Mouse (Mus musculus) testis, adult 2 months (tissue): ENCODE measurements at regions not wholly inside any gene's neighbourhood (a gene's known extent, or its start where the extent isn't known, plus 50 kb on each side); places are given as distances from the start of the nearest gene placed in this dataset.

Experiments
- H3K27ac ChIP-seq: fragments of 200-500 bp; 2 replicates; pipeline ENCODE4 v1.5.1; 2012; ENCODE audit warnings: low read depth, low read length; ENCODE audit not compliant: control insufficient read depth, insufficient read depth
- H3K27me3 ChIP-seq: fragments of 200-500 bp; 2 replicates; pipeline ENCODE4 v1.6.1; 2012; ENCODE audit warnings: mild to moderate bottlenecking, low read length, moderate library complexity; ENCODE audit not compliant: control insufficient read depth, insufficient read depth
- H3K36me3 ChIP-seq: fragments of 200-500 bp; 2 replicates; pipeline ENCODE4 v1.6.1; 2012; ENCODE audit warnings: mild to moderate bottlenecking, low read length; ENCODE audit not compliant: control insufficient read depth, insufficient read depth
- H3K4me1 ChIP-seq: fragments of 200-500 bp; 2 replicates; pipeline ENCODE4 v1.6.1; 2012; ENCODE audit warnings: low read length; ENCODE audit not compliant: control insufficient read depth, insufficient read depth
- H3K4me3 ChIP-seq: fragments of 200-500 bp; 2 replicates; pipeline ENCODE4 v1.5.1; 2012; ENCODE audit warnings: low read depth, mild to moderate bottlenecking, low read length, moderate library complexity, mixed read lengths; ENCODE audit not compliant: control insufficient read depth
- CTCF ChIP-seq: fragments of 200-500 bp; IDR thresholded peaks from 2 replicates; pipeline ENCODE4 v1.5.1; 2012; ENCODE audit warnings: low read depth, mild to moderate bottlenecking, inconsistent platforms, low read length, moderate library complexity; ENCODE audit not compliant: control insufficient read depth, insufficient read depth, insufficient replicate concordance
- POLR2A ChIP-seq: fragments of 200-500 bp; IDR thresholded peaks from 2 replicates; pipeline ENCODE4 v1.6.1; 2012; ENCODE audit warnings: low read depth, mild to moderate bottlenecking, inconsistent platforms, low read length, moderate library complexity; ENCODE audit not compliant: control insufficient read depth

DNA sequence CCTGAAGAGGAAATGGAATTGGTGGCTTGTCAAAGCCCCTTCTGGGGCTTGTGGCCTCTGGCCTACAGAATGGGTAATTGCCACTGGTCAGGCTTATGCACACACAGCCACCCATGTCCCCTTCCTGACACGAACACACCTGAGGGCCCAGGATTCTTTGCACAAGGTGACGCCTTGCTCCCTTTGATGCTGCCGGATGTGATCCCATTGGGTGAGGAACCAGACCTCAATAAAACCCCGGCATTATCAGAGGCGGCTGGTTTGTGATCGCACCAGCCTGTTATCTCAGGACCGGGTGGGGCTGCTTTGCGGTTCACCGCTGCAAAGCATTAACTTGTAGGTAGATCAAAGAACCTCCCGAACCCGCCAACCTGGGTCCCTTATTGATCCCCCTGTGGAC is 270.5 kb downstream of the Sox9 start:
- Histone ChIP-seq H3K4me1 (no peaks in the 10 kb centered on the region), H3K27me3 (no peaks in the 10 kb centered on the region), H3K36me3 (no peaks in the 10 kb centered on the region), H3K4me3 (no peak overlapping the region), H3K27ac (no peak overlapping the region)
- no peak for TF ChIP-seq POLR2A

DNA sequence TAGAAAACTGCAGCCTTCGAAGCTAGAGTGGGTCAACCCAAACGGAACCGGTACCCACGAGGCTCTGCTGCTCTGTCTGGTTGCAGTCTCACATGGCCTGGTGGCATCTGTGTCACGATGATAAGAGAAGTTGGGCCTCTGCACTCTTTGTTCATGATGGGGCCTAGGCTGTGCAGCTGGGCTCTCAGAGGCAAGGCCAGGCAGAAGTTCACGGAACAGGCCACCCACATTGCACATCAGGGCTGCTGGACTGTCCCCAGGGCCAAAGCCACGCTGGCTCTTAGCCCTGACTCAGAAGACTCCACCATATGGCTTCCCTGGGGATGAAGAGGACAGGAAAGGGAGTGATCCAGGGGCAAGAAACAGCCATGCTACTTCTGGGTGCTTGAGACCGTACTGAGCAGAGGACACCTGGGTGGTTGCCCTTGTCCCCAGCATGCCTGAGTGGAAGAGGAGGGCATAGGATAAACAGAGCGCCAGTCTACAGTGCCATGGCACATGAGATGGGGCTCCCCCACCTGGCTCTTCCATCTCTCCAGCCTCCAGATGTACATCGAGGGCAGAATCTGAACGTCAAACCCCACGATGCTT is 274.1 kb downstream of the Sox9 start:
- no peaks in the 10 kb centered on the region for H3K36me3 ChIP-seq
- no peak overlapping the region for H3K27ac ChIP-seq
- no peaks in the 10 kb centered on the region for H3K27me3 ChIP-seq
- TF ChIP-seq POLR2A, result no peak
- TF ChIP-seq CTCF, result no peak
- H3K4me3 ChIP-seq, result no peak overlapping the region
- H3K4me1 ChIP-seq, result no peaks in the 10 kb centered on the region

DNA sequence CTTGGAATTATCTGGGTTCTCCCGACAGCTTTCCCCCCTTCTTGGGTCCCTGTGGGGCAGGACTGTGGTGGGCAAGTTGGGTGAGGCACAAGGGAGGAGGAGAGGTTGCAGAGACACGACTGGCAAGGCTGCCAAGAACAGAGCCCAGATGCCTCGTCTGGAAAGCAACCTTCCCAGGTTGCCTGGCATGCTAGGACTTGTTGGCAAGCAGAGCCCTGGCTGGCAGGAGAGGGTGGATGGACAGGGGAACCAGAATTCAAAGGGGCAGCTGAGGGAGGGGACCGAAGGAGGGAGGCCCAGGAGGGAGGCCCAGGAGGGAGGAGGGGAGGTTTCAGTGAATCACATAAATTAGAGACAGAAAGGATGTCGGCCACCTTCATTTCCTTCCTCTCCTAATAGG is 274.8 kb downstream of the Sox9 start:
- no peaks in the 10 kb centered on the region for H3K4me1 ChIP-seq
- H3K36me3 ChIP-seq, result no peaks in the 10 kb centered on the region
- H3K4me3 ChIP-seq, result no peak overlapping the region
- H3K27ac ChIP-seq, result no peak overlapping the region
- H3K27me3 ChIP-seq, result no peaks in the 10 kb centered on the region
- TF ChIP-seq POLR2A, result no peak
- no peak for TF ChIP-seq CTCF

DNA sequence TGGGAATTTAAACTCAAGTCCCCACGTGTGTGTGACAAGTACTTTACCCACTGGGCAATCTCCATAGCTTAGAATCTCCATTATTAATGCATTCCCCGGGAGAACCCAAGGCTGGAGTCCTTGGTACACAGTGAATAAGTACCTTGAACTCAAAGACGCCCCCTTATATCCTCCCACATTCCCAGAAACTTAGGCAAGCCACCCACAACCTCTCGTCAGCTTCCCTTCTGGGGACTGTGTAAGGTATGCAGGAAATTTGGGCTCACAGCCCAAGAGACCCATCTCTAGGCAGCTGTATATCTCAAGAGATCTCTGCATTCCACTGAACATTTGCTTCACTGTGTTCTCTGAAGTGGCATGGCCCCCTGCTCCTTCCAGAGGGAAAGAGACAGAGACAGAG is 288.3 kb downstream of the Sox9 start:
- no peak for TF ChIP-seq CTCF
- TF ChIP-seq POLR2A, result no peak
- Histone ChIP-seq H3K4me1 (no peaks in the 10 kb centered on the region), H3K4me3 (no peak overlapping the region), H3K36me3 (no peaks in the 10 kb centered on the region), H3K27ac (no peak overlapping the region), H3K27me3 (no peaks in the 10 kb centered on the region)

DNA sequence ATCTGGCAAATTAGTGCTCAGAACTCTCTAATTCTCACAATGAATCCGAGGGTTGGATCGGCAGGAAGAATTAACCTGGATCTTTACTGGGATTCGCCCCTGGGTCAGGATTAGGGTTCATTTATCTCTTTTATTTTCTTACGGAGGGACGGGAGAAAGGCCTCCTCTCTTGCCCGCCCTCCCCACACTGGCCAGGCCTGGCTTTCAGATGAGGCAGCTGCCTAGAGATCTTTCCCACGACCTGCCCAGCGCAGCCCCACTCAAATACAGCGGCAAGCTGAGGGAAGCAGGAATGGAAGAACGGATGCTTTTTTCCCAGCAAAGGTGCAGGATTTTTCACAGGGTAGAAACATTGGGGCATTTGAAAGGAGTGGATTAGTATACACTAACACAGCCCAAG is 289.9 kb downstream of the Sox9 start:
- Histone ChIP-seq H3K36me3 (no peaks in the 10 kb centered on the region), H3K4me3 (no peak overlapping the region), H3K4me1 (no peaks in the 10 kb centered on the region), H3K27ac (no peak overlapping the region), H3K27me3 (no peaks in the 10 kb centered on the region)
- TF ChIP-seq CTCF (no peak), POLR2A (no peak)

DNA sequence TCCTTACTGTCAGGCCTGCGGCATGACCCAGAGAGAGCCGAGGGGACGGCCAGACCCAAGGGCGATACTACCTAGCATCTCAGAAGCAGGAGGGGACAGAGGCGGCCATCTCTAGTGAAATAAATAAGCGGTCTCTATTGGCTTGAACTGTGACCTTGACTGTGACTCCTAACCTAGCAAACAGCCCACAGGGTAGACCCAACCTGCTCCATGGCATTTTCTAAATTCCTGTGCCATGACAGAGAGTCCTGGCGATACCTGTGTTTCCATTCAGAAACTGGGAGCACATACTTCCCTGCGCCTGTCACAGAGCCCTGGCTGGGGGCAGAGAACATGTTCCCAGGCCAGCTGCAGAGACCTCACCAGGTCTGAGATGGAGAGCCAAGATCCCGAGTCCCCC is 292.3 kb downstream of the Sox9 start:
- no peaks in the 10 kb centered on the region for H3K36me3 ChIP-seq
- no peaks in the 10 kb centered on the region for H3K27me3 ChIP-seq
- H3K4me3 ChIP-seq, result no peak overlapping the region
- no peaks in the 10 kb centered on the region for H3K4me1 ChIP-seq
- H3K27ac ChIP-seq, result no peak overlapping the region
- TF ChIP-seq POLR2A (no peak), CTCF (no peak)

DNA sequence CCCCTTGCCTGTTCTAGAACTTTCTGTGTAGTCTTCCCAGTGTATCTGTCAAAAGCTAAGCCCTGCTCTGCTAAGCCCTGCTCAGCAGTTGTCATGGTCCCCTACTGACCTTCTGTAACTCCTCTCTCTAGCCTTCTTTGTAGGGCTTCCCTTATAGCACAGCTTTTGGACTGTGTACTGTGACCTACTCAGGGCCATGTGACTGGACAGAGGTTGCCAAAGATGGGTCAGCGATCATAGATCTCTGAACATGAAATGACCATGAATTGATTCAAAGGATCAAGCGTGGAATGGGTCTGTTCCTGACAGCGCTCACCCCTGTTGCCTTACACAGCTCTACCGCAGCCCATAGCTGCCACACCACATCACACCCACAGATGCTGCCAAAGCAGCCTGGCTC is 294.3 kb downstream of the Sox9 start:
- Histone ChIP-seq H3K27me3 (no peaks in the 10 kb centered on the region), H3K4me1 (no peaks in the 10 kb centered on the region), H3K4me3 (no peak overlapping the region), H3K36me3 (no peaks in the 10 kb centered on the region), H3K27ac (no peak overlapping the region)
- TF ChIP-seq POLR2A, result no peak
- TF ChIP-seq CTCF, result no peak

DNA sequence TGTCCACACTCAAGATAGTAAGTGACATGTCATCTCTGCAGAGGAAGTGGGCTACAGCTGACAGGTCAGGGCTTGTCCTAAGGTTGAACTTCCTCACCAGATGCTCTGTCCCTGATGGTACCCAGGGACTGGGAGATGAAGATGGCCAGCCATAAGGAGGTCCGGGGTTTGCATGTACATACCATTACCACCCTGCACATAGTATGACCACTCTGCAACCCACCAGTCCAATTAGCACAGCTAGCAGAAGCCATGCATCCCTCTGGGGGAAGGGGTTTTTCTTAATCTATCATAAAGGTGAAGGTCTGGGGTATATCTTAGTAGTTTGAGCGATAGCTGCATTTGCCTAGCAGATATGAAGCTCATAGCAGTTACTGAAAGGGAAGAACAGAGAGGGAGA is 298.3 kb downstream of the Sox9 start:
- H3K4me3 ChIP-seq, result no peak overlapping the region
- TF ChIP-seq CTCF, result no peak
- TF ChIP-seq POLR2A, result no peak
- H3K36me3 ChIP-seq, result no peaks in the 10 kb centered on the region
- H3K27ac ChIP-seq, result no peak overlapping the region
- H3K4me1 ChIP-seq, result no peaks in the 10 kb centered on the region
- no peaks in the 10 kb centered on the region for H3K27me3 ChIP-seq
